ENCODE assay signal across 31 mouse cellular contexts in genomic region chr11:83379745-83380341, GRCm38 (mm10). TPM values are rescaled to one million over a fixed set of nuclear protein-coding genes. Genes with fewer than 3 reads are reported as not detected.
A peak's percentile ranks its signal among the peaks of the same experiment; 100 is the strongest.
DNase-seq lines count a peak whose midpoint lies in the region; ATAC-seq lines count a peak whose summit lies in the region.
"Had no signal": no experiment of that assay in that cellular context is flagged by ENCODE, and none has a peak within 500 bp of the region (broad histone marks: within the 10 kb centered on the region; RNA-seq: fewer than 3 reads in every experiment).

No protein-coding gene starts in this region.

- 52% methylated on average over 7 of the region's 7 CpGs for WGBS in heart, embryonic 11.5 days (ENCODE audit: insufficient replicate concordance)

- no peak overlapping the region for H3K4me2 ChIP-seq in heart, embryonic 11.5 days
- H3K4me2 ChIP-seq: embryonic facial prominence, embryonic 13.5 days; forebrain, embryonic 12.5 days; intestine, embryonic 15.5 days; kidney, embryonic 15.5 days; stomach, embryonic 15.5 days had no signal

- H3K9me3 ChIP-seq in heart, embryonic 11.5 days (replicated peaks; ENCODE audit: control insufficient read depth, low read length): no peaks in the 10 kb centered on the region
- H3K9me3 ChIP-seq: embryonic facial prominence, embryonic 13.5 days; forebrain, embryonic 12.5 days; hindbrain, embryonic 10.5 days; intestine, embryonic 15.5 days; kidney, embryonic 15.5 days; stomach, embryonic 15.5 days had no signal

- intact Hi-C loops in left cerebral cortex, postnatal 10 days (cut with DNase I): no loop called here

- H3K4me3 ChIP-seq in heart, embryonic 11.5 days (ENCODE audit: low read depth, low read length): no peak overlapping the region
- H3K4me3 ChIP-seq: embryonic facial prominence, embryonic 13.5 days; erythroblast, embryonic 14.5 days; forebrain, embryonic 12.5 days; gastrocnemius, adult 2 months; hindbrain, embryonic 10.5 days; intestine, embryonic 15.5 days; kidney, embryonic 15.5 days; left cerebral cortex, adult 2 months; stomach, embryonic 15.5 days had no signal

- H3K27ac ChIP-seq in heart, embryonic 11.5 days (ENCODE audit: low read depth, low read length): no peak overlapping the region
- H3K27ac ChIP-seq: embryonic facial prominence, embryonic 13.5 days; forebrain, embryonic 12.5 days; gastrocnemius, adult 2 months; hindbrain, embryonic 10.5 days; intestine, embryonic 15.5 days; kidney, embryonic 15.5 days; left cerebral cortex, adult 2 months; stomach, embryonic 15.5 days had no signal

- no peak overlapping the region for H3K9ac ChIP-seq in heart, embryonic 11.5 days (ENCODE audit: low read depth, low read length)
- H3K9ac ChIP-seq: embryonic facial prominence, embryonic 13.5 days; forebrain, embryonic 12.5 days; intestine, embryonic 15.5 days; kidney, embryonic 15.5 days; stomach, embryonic 15.5 days had no signal

- H3K4me1 ChIP-seq in heart, embryonic 11.5 days (ENCODE audit: control insufficient read depth, insufficient read depth, low read length): no peaks in the 10 kb centered on the region; the same call in 1 of the 2 replicates
- H3K4me1 ChIP-seq: embryonic facial prominence, embryonic 13.5 days; intestine, embryonic 15.5 days; kidney, embryonic 15.5 days; stomach, embryonic 15.5 days had no signal

- no peaks in the 10 kb centered on the region for H3K27me3 ChIP-seq in heart, embryonic 11.5 days (ENCODE audit: control insufficient read depth, insufficient read depth, low read length)
- H3K27me3 ChIP-seq: embryonic facial prominence, embryonic 13.5 days; forebrain, embryonic 12.5 days; intestine, embryonic 15.5 days; kidney, embryonic 15.5 days; stomach, embryonic 15.5 days had no signal

- no peak for ATAC-seq in heart, embryonic 11.5 days (replicated peaks; ENCODE audit: insufficient number of reproducible peaks, low FRiP score, low TSS enrichment)
- peak; percentile 54 for ATAC-seq in megakaryocyte progenitor cell, adult 5-6 weeks (replicated peaks; ENCODE audit: poor library complexity)
- ATAC-seq: hindbrain, embryonic 16.5 days; intestine, embryonic 15.5 days had no signal

- no peaks in the 10 kb centered on the region for H3K36me3 ChIP-seq in heart, embryonic 11.5 days (ENCODE audit: control insufficient read depth, insufficient read depth, low read length)
- H3K36me3 ChIP-seq: intestine, embryonic 15.5 days had no signal

- peak; percentile 56 for DNase-seq in heart, adult 11 months
- DNase-seq in kidney, adult 9 months: peak; percentile 7
- DNase-seq in kidney, adult 18-20 months: no peak
- peak; percentile 41 for DNase-seq in c-Kit-positive CD71-positive TER-119-negative erythroid progenitor cells, embryonic 14.5 days (ENCODE audit: low read depth)
- DNase-seq in left cerebral cortex, postnatal 10 days (ENCODE audit: extremely low spot score in 1 of 2, low spot score in 2 of 2): no peak
- DNase-seq in layer of hippocampus, postnatal 36 days: no peak
- DNase-seq: adrenal gland, postnatal 36 days; cerebellum, adult 18-20 months; cerebellum, postnatal 14 days; embryo, embryonic 11 days; gastrocnemius, adult 2 months; kidney, postnatal 4 days; layer of hippocampus, adult 9-11 months; lung, adult 2 months; lung, postnatal 14 days; midbrain, embryonic 14.5 days; thymus, postnatal 25 days had no signal

RNA-seq across cellular contexts. Expression of gene Rasl10b, which starts 29.1 kb away (rescaled TPM):
- polyA plus RNA-seq in heart, embryonic 11.5 days (2014; fragmentation: Nextera tagmentation; extraction: Ambion mirVana): 4.4 and 5.3 TPM in 2 replicates
- total RNA-seq in megakaryocyte progenitor cell, adult 5-6 weeks (2015): not detected in 2 replicates
- total RNA-seq in megakaryocyte progenitor cell, adult 5-6 weeks (2017): 0.14 TPM in 1 of 2 replicates, not detected in the other
- 100 to 1,000 TPM; 191 to 201 TPM for total RNA-seq in left cerebral cortex, postnatal 10 days (2021)
- 100 to 1,000 TPM; 223 to 227 TPM for total RNA-seq in layer of hippocampus, postnatal 36 days (2021)
- total RNA-seq: megakaryocyte, adult 5-6 weeks had no signal
- polyA plus RNA-seq: erythroblast, embryonic 14.5 days had no signal

RNA-seq across cellular contexts. Expression of gene Gas2l2, which starts 49.4 kb away (rescaled TPM):
- 0.10 and 0.14 TPM in 2 replicates for polyA plus RNA-seq in heart, embryonic 11.5 days (2014; fragmentation: Nextera tagmentation; extraction: Ambion mirVana)
- 0.15 and 0.30 TPM in 2 replicates for total RNA-seq in megakaryocyte progenitor cell, adult 5-6 weeks (2015)
- 0.20 and 0.21 TPM in 2 replicates for total RNA-seq in megakaryocyte progenitor cell, adult 5-6 weeks (2017)
- total RNA-seq in left cerebral cortex, postnatal 10 days (2021): under 1 TPM in 1 of 2 experiments, not detected in 1; 0.18 TPM
- total RNA-seq in layer of hippocampus, postnatal 36 days (2021): under 1 TPM; 0.12 to 0.15 TPM
- total RNA-seq: adrenal gland, postnatal 36 days; gastrocnemius, adult 2 months; left cerebral cortex, adult 2 months; megakaryocyte, adult 5-6 weeks had no signal
- polyA plus RNA-seq: erythroblast, embryonic 14.5 days; kidney, embryonic 15.5 days; limb, embryonic 11.5 days; stomach, embryonic 15.5 days had no signal

RNA-seq across cellular contexts. Expression of gene 1700020L24Rik, which starts 57.6 kb away (rescaled TPM):
- polyA plus RNA-seq in heart, embryonic 11.5 days (2014; fragmentation: Nextera tagmentation; extraction: Ambion mirVana): 2.1 and 2.3 TPM in 2 replicates
- 30.8 and 38.7 TPM in 2 replicates for total RNA-seq in megakaryocyte progenitor cell, adult 5-6 weeks (2015)
- total RNA-seq in megakaryocyte progenitor cell, adult 5-6 weeks (2017): 77.0 and 80.6 TPM in 2 replicates
- not detected for total RNA-seq in left cerebral cortex, postnatal 10 days (2021)
- not detected for total RNA-seq in layer of hippocampus, postnatal 36 days (2021)
- total RNA-seq: gastrocnemius, adult 2 months; gastrocnemius, postnatal 4 days; left cerebral cortex, adult 2 months had no signal
- polyA plus RNA-seq: erythroblast, embryonic 14.5 days; lung, adult 2 months had no signal

Comparison
In these comparisons a context has a peak if more than half of its experiments do, and no peak if none do; other contexts are left out.
1. DNase-seq: peak in heart, adult 11 months (single experiment), kidney, adult 9 months (single experiment) and c-Kit-positive CD71-positive TER-119-negative erythroid progenitor cells, embryonic 14.5 days (single experiment); none in kidney, adult 18-20 months (single experiment), left cerebral cortex, postnatal 10 days (0 of 2) and layer of hippocampus, postnatal 36 days (0 of 2).
2. RNA of gene Rasl10b, which starts 29.1 kb away (total RNA-seq): 223 to 227 TPM in layer of hippocampus, postnatal 36 days and 191 to 201 TPM in left cerebral cortex, postnatal 10 days; 0.14 TPM in megakaryocyte progenitor cell, adult 5-6 weeks; every median in the first group is over 100 times any median in the second.
3. RNA of gene 1700020L24Rik, which starts 57.6 kb away (total RNA-seq): 30.8 to 80.6 TPM in megakaryocyte progenitor cell, adult 5-6 weeks; not detected in left cerebral cortex, postnatal 10 days and not detected in layer of hippocampus, postnatal 36 days; every median in the first group is over 10 times any median in the second.